Mouse (Mus musculus) thymus, adult 18-20 months (tissue): ENCODE data around the gene Bbs12.
A peak's percentile ranks its signal among the peaks of the same experiment; 100 is the strongest.

Experiments used
- DNase-seq, 2 experiments: peaks; one replicate each; pipeline ENCODE4 v3.0.0; 2022; ENCODE audit warnings: mixed read lengths in 2 of 2

Gene Bbs12

GRCm38 (mm10) chr3:37312370-37312941, at the start of gene Bbs12, which contains the start of gene Cetn4:
Gene Bbs12, plus strand, starts transcription at chr3:37312554.
Gene Cetn4, minus strand, starts transcription at chr3:37312708.
- DNase-seq: peak; percentile 89 to 92

- no peak for DNase-seq
These were observed 44.0 kb upstream of the Bbs12 start for GRCm38 (mm10) chr3:37268338-37268737.

GRCm38 (mm10) chr3:37269926-37270325, 42.4 kb upstream of the Bbs12 start:
- no peak for DNase-seq

DNA sequence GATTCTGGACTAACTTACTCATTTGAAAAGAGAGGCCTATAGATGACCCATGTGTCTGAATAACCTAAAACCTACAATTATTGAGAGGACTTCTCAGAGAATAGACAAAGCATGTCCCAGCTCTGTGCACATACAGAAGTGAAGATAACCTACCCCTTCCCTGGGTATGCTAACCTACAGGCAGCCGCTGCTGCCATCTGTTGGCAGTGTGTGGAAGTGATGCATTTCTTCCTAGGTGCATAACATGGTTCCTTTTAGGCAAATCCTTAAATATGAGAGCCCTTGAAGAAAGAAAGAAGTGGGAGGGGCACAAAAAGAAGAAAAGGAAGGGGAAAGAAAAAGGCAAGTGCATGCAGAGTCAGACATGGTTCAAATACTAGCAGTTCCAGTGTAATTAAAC, 41.1 kb upstream of the Bbs12 start:
- peak in 1 of 2 experiments; percentile 13 for DNase-seq

DNA sequence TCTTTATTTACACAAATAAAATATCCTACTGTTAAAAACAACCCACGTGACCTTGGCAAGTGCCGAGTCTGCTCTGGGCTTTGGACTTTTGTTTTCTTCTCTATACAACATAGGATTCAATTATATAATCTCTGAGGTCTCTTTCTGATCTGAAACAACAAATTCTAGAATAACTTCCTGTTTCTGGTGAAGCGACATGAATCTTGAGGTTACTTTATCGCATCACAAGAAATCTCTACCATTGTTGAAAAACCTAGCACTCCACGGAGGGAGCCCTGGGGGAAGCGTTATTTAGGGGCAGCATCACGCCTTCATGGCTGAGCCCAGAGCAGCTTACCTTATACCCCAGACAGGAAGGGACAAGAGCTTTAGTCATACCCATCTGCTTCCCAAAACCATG, 39.3 kb upstream of the Bbs12 start:
- DNase-seq: no peak

DNA sequence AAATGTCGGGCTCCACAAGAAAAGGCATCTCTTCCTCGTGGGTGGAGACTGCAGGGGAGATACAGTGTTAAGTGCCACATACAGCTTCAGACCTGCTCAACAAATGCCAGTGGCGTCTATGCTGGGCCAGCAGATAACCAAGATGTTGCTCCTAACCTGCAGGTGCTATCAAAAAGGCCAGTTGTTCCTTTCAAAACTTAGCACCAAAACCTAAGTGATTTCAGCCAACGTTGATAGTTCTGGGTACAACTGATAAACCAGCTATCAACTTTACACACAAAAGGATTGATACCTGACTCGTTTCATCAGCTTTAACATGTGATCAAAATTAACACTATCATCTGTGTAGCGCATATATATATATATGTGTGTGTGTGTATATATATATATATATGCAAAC, 37.7 kb upstream of the Bbs12 start:
- no peak for DNase-seq

DNA sequence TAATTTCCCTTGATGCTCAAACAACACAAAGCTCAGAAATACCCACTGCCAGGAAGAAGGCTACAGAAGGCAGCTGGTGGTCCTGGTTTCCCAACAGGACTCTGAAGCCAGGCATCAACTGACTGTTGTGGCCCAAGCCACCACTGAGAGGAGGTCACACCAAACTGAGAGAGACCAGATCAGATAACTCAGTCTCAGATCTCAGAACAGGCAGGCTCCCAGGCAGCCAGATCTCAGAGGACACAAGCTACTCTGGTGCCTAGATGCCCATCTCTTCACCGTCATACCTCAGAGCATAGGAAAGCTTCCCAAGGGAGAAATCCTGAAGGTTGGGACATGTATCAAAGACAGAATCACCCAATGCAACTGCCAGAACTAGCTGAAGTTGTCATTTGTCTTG, 32.1 kb upstream of the Bbs12 start:
- no peak for DNase-seq

GRCm38 (mm10) chr3:37280871-37281270, 31.5 kb upstream of the Bbs12 start:
- DNase-seq: no peak

DNA sequence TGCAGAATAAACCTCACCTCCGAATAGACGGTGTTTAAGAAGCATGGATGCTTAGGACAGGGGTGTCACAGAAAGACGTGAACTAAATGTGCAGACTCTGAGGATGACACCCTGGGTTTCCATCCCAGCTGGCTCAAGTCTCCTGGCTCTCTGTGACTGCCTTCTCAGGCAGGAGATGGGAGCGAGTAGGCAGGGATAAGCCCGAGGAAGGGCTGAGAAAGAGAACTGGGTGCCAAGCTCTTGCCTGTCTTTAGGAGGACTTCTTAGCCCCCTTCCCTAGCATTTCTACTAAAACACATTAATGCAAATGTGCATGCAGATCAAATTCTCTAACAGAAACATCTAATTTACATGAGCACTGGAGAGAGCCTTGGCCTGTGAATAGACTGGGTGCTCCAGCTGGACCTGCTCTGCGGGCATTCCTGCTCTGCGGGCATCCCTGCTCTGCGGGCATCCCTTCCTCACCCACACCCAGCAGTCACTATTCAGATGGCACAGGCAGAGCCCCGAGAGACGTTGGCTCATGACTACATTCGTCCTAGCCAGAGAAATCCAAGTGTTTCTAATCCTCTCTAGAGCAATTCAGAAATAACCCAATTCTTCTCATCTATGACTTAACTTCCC, 29.9 kb upstream of the Bbs12 start:
- DNase-seq: no peak

DNA sequence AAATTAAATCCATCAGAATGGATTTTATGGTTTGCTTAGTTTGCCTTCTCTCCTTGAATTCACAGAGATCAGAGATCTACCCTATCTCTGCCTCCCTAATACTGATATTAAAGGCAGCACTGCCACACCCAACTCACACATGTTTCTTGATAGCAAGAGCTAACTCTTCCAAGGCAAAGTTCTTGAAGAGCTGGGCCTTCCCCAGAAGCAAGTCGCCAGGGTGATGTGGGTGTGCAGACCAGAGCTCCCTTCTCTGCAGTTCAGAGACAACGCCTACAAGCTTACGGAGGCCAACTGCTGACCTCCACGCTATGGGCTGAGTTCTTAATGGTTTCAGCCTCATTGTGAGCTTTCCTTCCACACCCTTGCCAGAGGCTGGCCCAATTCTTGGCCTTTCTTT, 29.1 kb upstream of the Bbs12 start:
- no peak for DNase-seq

DNA sequence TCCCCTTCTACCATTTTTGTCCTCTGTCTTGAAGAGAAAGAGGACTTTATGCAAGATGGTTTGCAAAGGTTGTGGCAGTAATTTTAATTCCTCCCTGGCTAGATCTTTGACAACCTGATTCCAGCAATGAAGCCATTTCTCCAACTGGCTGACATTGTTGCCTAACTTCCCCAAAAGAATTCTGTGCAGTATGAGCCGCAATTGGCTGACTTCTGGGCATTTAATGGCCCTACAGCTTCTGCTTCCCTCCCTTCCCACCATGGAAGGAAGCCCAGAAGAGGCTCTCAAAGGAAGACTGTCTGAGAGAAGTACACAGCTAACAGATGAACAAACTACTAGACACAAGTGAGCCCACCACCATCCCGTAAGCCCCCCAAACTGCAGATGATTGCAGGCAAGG, 23.1 kb upstream of the Bbs12 start:
- no peak for DNase-seq

GRCm38 (mm10) chr3:37290881-37291541, 21.3 kb upstream of the Bbs12 start:
- DNase-seq: no peak

DNA sequence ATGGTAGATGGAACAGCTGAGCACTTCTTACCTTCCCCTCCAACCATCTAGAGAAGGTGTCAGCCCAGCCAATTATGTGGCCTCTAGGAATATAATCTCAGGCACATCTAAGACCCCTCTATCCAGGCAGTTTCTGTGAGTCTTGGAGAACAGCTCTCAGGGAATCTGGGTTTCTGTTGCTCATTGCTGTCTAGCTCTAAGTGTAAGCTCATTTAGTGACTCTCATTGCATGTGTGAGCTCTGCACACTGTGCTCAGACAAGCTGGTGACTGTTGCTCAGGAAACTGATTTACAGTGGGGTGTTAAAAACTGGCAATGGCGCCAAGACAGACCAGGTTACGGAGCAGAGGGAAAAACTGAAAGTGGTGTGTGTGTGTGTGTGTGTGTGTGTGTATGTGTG, 20.4 kb upstream of the Bbs12 start:
- no peak for DNase-seq

DNA sequence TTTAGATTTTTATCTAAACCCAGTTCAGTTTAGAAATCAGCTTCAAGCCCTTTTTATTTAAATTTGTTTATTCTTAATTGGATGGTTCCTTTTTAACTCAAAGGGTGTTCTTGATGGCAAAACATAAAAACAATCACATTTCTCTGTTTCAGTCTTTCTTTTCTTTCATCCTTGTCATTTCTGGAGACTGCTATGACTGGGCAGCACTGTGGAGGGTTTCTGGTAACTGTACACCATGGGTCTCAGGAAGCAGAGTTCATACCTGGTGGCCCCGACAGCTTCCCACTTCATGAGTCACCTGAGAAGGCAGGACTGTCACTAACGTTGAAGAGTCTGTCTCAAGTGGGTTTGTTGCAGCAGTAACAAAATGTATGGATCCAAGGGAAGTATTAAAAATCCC, 19.7 kb upstream of the Bbs12 start:
- DNase-seq: no peak

DNA sequence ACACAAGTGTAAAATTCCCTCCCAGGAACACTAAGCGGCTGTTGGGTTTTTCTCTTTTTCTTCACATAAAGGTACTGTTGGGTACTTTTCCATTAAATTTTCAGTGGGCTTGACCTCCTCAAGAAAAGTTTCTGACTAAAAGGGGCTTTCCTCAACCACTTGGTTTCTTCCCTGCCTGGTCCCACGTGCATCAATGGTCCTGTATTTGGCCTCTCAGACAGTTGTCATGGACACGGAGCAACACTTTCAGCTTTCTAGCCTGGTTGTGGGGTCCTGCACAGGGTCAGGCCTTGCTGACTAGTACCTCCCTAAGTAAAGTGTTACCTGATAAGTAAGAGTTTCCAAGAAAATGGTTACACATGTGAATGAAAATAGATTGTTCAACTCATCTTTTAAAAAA, 12.9 kb upstream of the Bbs12 start:
- no peak for DNase-seq

- DNase-seq: no peak
These were observed 9.7 kb upstream of the Bbs12 start for GRCm38 (mm10) chr3:37302685-37303084.

DNA sequence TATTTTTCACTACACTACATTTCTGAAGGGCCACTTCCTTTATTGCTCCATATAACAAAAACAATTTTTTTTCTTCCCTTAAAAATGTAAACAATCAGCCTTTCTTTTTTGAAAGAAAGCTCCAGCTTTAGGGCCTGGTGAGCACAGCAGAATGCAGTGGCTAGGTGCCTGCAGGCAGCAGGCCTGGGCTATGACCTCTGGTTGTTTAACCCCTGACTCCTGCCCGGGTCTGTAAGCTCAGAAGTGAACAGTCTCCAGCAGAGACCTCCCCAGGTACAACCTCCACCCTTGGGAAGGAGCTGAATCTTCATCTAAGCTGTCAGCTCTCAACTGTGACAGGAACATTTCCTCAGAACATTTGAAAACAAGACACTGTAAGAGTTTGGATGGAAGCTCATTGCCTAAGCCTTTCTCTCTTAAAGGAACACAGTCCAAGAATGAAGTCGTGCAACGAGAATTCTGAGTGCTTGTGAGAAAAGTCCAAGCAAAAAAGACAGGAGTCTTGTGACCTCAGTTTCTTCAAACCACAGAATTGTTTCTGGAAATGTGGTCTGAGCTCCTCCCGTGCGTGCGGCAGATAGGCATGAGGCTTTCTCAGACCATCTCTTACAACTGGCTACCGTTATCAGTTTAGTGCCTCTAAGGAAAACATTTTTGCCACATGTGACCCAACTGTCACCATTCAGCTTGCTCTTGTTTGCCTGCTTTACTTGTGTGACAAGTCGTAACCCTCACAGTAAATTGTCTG, 8.8 kb upstream of the Bbs12 start:
- no peak for DNase-seq

- no peak for DNase-seq
These were observed 421 bp upstream of the Bbs12 start for GRCm38 (mm10) chr3:37311897-37312369.

DNA sequence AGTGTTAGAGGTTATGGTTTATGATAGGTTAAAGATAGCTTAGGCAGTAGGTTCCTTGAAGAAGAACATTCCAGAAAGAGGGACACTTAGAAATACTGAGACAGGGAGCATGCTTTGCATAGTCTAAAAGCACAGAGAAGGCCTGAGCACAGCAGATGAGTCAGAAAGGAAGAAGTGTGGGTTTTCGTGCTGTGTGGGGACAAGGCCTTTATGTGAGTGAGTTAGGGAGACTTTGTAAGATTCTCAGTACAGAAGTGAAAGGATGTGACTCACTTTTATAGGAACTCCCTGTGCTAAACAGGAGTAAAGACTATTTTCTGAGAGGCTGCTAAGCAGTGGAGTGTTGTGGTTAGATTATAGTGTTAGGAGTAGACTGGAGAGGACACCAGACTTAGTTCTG, 1.0 kb downstream of the Bbs12 start:
- DNase-seq: no peak

DNA sequence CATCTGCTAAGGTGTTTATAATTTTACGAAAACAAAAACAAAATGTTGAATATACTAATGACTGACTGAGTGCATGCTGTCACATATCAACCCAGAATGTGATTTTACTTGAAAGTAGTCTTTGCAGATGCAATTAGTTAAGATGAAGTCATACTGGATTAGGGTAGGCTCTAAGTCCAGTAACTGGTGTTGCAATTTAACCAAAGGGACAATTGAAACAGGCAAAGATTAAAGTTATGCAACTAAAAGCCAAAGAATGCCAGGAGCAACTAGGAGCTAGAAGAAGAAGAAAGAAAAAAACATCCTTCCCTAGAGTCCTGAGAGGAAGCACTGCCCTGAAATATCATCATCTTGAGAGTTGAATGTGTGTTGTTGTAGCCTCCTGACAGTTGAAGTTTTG, 3.9 kb downstream of the Bbs12 start:
- DNase-seq: no peak

DNA sequence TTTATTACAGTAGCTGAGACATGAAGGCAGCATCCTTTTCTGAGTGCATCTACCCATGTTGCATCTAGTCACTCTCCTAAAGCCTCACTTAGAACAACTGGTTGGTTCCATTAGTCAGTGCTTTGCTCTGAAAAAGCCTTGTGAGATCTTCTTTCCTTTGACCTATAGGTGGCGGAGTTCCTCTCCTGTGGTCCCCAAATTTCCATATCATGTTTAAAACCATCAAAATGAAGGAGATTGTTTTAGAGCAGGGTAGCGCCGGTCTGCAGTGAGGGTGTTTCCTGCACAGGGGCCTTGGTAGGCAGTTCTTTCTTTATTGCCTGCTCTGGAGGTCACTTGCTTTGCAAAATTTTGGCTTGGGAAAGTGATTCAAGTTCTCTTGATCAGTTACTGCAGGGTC, 12.0 kb downstream of the Bbs12 start:
- no peak for DNase-seq

- no peak for DNase-seq
These were observed 13.2 kb downstream of the Bbs12 start for GRCm38 (mm10) chr3:37325317-37326112.

DNA sequence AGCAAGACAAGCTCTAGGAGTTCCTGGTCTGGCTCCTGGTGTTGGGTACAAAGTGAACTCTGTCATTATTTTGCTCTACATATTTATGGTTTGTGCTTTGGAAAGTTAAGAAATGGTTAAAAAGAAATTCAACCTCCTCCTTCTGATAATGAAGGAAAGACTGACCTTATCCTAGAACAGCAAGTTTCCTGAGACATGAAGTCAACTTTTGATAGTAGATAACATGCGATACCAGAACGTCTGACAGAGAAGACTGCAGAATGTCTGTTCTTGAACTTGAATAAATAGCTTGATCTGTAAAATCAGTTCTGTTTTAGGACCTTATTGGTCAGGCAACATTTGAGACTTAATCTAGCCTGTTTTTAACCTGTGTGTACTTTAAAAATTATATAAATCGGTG, 14.3 kb downstream of the Bbs12 start:
- DNase-seq: no peak
